Mouse (Mus musculus): ENCODE measurements around the gene Pim3. TPM values are rescaled to one million over a fixed set of nuclear protein-coding genes. Genes with fewer than 3 reads are reported as not detected.

The Pim3 gene
- polyA plus RNA-seq, 1 experiment from 2014 or later: 45.6 TPM

GRCm38 (mm10) chr15:88876155-88877020 is 14.4 kb downstream of the Pim3 start:
- WGBS: 11% methylated on average over 28 of the region's 28 CpGs

GRCm38 (mm10) chr15:88877021-88877400 is 15.0 kb downstream of the Pim3 start:
- ATAC-seq (ENCODE audit: low FRiP score): no peak
- Histone ChIP-seq H3K36me3 (no peaks in the 10 kb centered on the region), H3K27me3 (peaks cover 8% of the 10 kb centered on the region; the same call in 1 of the 2 replicates), H3K4me1 (replicated peaks) (peaks cover 10% of the 10 kb centered on the region), H3K4me3 (no peak overlapping the region), H3K27ac (no peak overlapping the region), H3K9me3 (no peaks in the 10 kb centered on the region), H3K9ac (no peak overlapping the region), H3K4me2 (no peak overlapping the region)
- 84% methylated on average over 10 of the region's 10 CpGs for WGBS

More at GRCm38 (mm10) chr15:88876155-88877020, 14.4 kb downstream of the Pim3 start:
- peaks cover 8% of the 10 kb centered on the region; the same call in 1 of the 2 replicates for H3K27me3 ChIP-seq
- H3K4me3 ChIP-seq: no peak overlapping the region
- no peaks in the 10 kb centered on the region for H3K36me3 ChIP-seq
- H3K9ac ChIP-seq: 0 out of 2 replicates have a peak overlapping the region, but pooled peaks have one; percentile 36
- H3K9me3 ChIP-seq: no peaks in the 10 kb centered on the region
- no peak overlapping the region for H3K27ac ChIP-seq
- no peak for ATAC-seq (ENCODE audit: low FRiP score)
- H3K4me2 ChIP-seq: peak overlapping the region; percentile 30
- H3K4me1 ChIP-seq (replicated peaks): peaks cover 10% of the 10 kb centered on the region

GRCm38 (mm10) chr15:88881253-88882044 is 19.5 kb downstream of the Pim3 start:
- WGBS: 64% methylated on average over 22 of the region's 22 CpGs
- Histone ChIP-seq H3K4me2 (no peak overlapping the region), H3K9ac (0 out of 2 replicates have a peak overlapping the region, but pooled peaks have one; percentile 24), H3K27me3 (peaks cover 4% of the 10 kb centered on the region; the same call in 1 of the 2 replicates), H3K36me3 (no peaks in the 10 kb centered on the region), H3K4me1 (replicated peaks) (peaks cover 2% of the 10 kb centered on the region; the same call in 1 of the 2 replicates), H3K9me3 (no peaks in the 10 kb centered on the region), H3K27ac (no peak overlapping the region), H3K4me3 (no peak overlapping the region)
- ATAC-seq (ENCODE audit: low FRiP score): no peak

DNA sequence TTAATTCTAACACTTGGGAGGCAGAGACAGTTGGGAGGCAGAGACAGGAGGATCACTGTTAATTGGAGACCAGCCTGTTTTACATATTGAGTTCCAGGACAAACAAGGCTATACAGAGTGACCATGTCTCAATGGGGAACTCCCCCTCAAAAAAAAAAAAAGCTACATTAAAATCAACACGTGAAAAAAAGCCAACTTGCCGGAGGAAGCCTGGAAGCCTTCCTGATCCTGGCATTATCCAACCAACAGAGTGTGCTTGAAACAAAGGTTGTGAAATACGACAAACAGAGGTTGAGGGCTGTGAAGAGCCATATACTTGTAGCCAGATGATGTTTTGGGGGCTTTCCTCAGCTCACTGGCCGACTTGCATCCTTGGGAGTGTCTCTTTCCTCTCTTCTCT is 20.9 kb downstream of the Pim3 start:
- WGBS: 73% methylated on average over 4 of the region's 4 CpGs
- H3K9ac ChIP-seq: no peak overlapping the region
- H3K4me1 ChIP-seq (replicated peaks): no peaks in the 10 kb centered on the region
- H3K4me3 ChIP-seq: no peak overlapping the region
- H3K9me3 ChIP-seq: no peaks in the 10 kb centered on the region
- H3K27me3 ChIP-seq: peaks cover 6% of the 10 kb centered on the region; the same call in 1 of the 2 replicates
- no peak overlapping the region for H3K4me2 ChIP-seq
- no peak for ATAC-seq (ENCODE audit: low FRiP score)
- H3K36me3 ChIP-seq: no peaks in the 10 kb centered on the region
- H3K27ac ChIP-seq: no peak overlapping the region

DNA sequence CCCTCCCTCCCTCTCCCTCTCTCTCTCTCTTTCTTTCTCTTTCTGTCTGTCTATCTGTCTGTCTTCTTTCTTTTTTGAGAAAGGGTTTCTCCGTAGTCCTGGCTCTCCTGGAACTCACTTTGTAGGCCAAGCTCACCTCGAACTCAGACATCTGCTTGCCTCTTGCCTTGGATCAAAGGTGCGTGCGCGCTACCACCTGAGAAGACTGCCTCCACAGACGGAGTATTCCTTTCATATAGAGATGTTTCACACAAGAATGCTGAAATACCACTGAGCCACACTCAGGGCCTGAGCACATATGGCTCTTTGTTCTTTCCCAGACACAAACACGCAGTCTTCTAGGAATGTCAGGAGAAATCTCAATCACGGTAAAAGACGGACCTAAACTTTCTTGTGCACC is 21.4 kb downstream of the Pim3 start:
- H3K4me2 ChIP-seq: no peak overlapping the region
- WGBS: 86% methylated on average over 9 of the region's 9 CpGs
- H3K9ac ChIP-seq: no peak overlapping the region
- H3K27ac ChIP-seq: no peak overlapping the region
- H3K4me3 ChIP-seq: no peak overlapping the region
- H3K9me3 ChIP-seq: no peaks in the 10 kb centered on the region
- peaks cover 6% of the 10 kb centered on the region; the same call in 1 of the 2 replicates for H3K27me3 ChIP-seq
- no peak for ATAC-seq (ENCODE audit: low FRiP score)
- no peaks in the 10 kb centered on the region for H3K36me3 ChIP-seq
- no peaks in the 10 kb centered on the region for H3K4me1 ChIP-seq (replicated peaks)

- no peak overlapping the region for H3K4me2 ChIP-seq
- no peak for ATAC-seq (ENCODE audit: low FRiP score)
- H3K27ac ChIP-seq: no peak overlapping the region
- H3K4me3 ChIP-seq: no peak overlapping the region
- no peaks in the 10 kb centered on the region for H3K9me3 ChIP-seq
- no peak overlapping the region for H3K9ac ChIP-seq
- peaks cover 6% of the 10 kb centered on the region; the same call in 1 of the 2 replicates for H3K4me1 ChIP-seq (replicated peaks)
- H3K27me3 ChIP-seq: peaks cover 21% of the 10 kb centered on the region; the same call in 1 of the 2 replicates
- H3K36me3 ChIP-seq: no peaks in the 10 kb centered on the region
- 88% methylated on average over 6 of the region's 6 CpGs for WGBS
Observed at GRCm38 (mm10) chr15:88885376-88885775, 23.4 kb downstream of the Pim3 start.

GRCm38 (mm10) chr15:88889032-88889431 is 27.0 kb downstream of the Pim3 start:
- H3K9ac ChIP-seq: no peak overlapping the region
- H3K27me3 ChIP-seq: peaks cover 27% of the 10 kb centered on the region; the same call in 1 of the 2 replicates
- 84% methylated on average over 3 of the region's 3 CpGs for WGBS
- H3K4me1 ChIP-seq (replicated peaks): peaks cover 17% of the 10 kb centered on the region
- H3K9me3 ChIP-seq: no peaks in the 10 kb centered on the region
- ATAC-seq (ENCODE audit: low FRiP score): no peak
- no peaks in the 10 kb centered on the region for H3K36me3 ChIP-seq
- no peak overlapping the region for H3K27ac ChIP-seq
- H3K4me3 ChIP-seq: no peak overlapping the region
- H3K4me2 ChIP-seq: no peak overlapping the region

DNA sequence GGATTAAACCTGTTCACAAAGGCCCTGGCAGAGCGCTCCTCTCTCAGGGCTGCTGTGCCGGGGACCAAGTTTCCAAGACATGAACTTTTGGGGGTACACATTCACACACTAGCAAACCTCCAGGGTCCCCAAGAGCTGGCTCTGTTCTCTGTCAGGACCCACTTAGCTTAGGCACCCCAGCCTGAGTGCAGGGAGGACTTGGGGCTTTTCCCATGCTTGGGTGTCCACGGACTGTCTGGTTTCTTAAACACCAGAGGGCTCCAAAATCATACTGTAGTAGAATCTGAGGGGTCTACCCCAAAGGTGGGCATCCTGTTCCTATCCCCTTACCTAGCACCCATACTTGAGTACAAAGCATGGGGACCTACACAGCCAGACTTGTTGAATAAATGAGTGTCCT is 28.0 kb downstream of the Pim3 start:
- no peak for ATAC-seq (ENCODE audit: low FRiP score)
- no peak overlapping the region for H3K27ac ChIP-seq
- no peaks in the 10 kb centered on the region for H3K9me3 ChIP-seq
- peaks cover 17% of the 10 kb centered on the region for H3K4me1 ChIP-seq (replicated peaks)
- WGBS: 84% methylated on average over 3 of the region's 3 CpGs
- H3K36me3 ChIP-seq: no peaks in the 10 kb centered on the region
- peak overlapping the region; percentile 49 for H3K4me3 ChIP-seq
- H3K4me2 ChIP-seq: peak overlapping the region; percentile 83
- H3K27me3 ChIP-seq: peaks cover 27% of the 10 kb centered on the region; the same call in 1 of the 2 replicates
- H3K9ac ChIP-seq: peak overlapping the region; percentile 76; the same call in 1 of the 2 replicates

DNA sequence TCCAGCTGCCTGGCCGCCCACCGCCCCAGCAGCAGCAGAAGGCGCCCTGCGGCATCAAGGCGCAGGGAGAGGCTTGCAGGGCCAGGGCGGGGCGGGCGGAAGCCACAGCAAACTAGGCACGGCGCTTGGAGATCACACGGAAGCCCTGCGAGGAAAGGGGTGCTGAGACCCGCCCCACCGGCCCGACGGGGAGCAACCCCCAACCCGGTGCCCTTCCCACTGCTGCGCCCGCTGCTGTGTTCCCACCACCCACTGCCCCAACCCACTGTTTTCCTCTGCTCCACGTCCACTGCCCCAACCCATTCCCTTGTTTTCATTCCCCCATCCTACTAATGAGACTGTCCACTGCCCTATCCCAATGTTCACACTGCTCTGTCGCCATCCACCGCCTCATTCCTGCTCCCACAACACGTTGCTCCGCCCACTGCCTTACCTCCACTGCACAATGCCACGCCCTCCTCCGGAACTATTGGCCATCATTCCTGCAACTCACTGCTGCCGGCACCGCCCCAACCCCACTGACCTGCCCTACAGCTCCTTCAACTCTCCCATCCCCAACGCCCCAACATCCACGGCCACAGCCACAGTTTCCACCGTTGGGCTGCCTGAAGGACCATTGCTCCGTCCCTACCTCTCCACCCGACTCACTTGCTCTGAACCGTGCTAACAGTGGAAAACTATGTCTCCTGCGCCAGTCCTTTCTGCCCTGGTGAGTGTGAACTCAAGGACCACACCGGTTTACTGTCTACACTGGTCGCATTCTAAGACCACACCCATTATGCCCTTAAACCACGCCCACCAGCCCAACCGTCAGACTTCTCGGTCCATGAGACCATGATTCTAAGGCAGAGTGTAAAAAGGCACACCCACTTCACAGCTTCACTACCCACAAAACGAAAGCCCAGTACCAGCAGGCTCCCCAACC is 29.0 kb downstream of the Pim3 start:
- H3K36me3 ChIP-seq: no peaks in the 10 kb centered on the region
- peaks cover 17% of the 10 kb centered on the region for H3K4me1 ChIP-seq (replicated peaks)
- H3K9ac ChIP-seq: peak overlapping the region; percentile 76
- peak overlapping the region; percentile 83 for H3K4me2 ChIP-seq
- H3K9me3 ChIP-seq: no peaks in the 10 kb centered on the region
- peak; percentile 92 for ATAC-seq (ENCODE audit: low FRiP score)
- peaks cover 27% of the 10 kb centered on the region; the same call in 1 of the 2 replicates for H3K27me3 ChIP-seq
- H3K4me3 ChIP-seq: peak overlapping the region; percentile 49
- 2% methylated on average over 38 of the region's 41 CpGs for WGBS
- peak overlapping the region; percentile 62 for H3K27ac ChIP-seq

GRCm38 (mm10) chr15:88891676-88892040 is 29.7 kb downstream of the Pim3 start:
- peaks cover 17% of the 10 kb centered on the region for H3K4me1 ChIP-seq (replicated peaks)
- no peak for ATAC-seq (ENCODE audit: low FRiP score)
- no peak overlapping the region for H3K27ac ChIP-seq
- no peaks in the 10 kb centered on the region for H3K36me3 ChIP-seq
- no peaks in the 10 kb centered on the region for H3K9me3 ChIP-seq
- peak overlapping the region; percentile 49; the same call in 1 of the 2 replicates for H3K4me3 ChIP-seq
- 71% methylated on average over 8 of the region's 8 CpGs for WGBS
- H3K9ac ChIP-seq: no peak overlapping the region
- H3K27me3 ChIP-seq: peaks cover 27% of the 10 kb centered on the region; the same call in 1 of the 2 replicates
- H3K4me2 ChIP-seq: peak overlapping the region; percentile 83

GRCm38 (mm10) chr15:88892252-88892651 is 30.3 kb downstream of the Pim3 start:
- no peaks in the 10 kb centered on the region for H3K9me3 ChIP-seq
- H3K4me2 ChIP-seq: no peak overlapping the region
- no peak for ATAC-seq (ENCODE audit: low FRiP score)
- H3K27ac ChIP-seq: no peak overlapping the region
- 100% methylated on average over 1 of the region's 1 CpGs for WGBS
- no peak overlapping the region for H3K9ac ChIP-seq
- H3K4me3 ChIP-seq: no peak overlapping the region
- H3K36me3 ChIP-seq: no peaks in the 10 kb centered on the region
- H3K4me1 ChIP-seq (replicated peaks): peaks cover 17% of the 10 kb centered on the region
- H3K27me3 ChIP-seq: peaks cover 27% of the 10 kb centered on the region; the same call in 1 of the 2 replicates

Data from hindbrain, embryonic 13.5 days (tissue).